Mouse (Mus musculus) thymus, postnatal 10 days (tissue): Measurements from ENCODE around the gene Lamc1.
"Not testable (repeated sequence)": the region's sequence is repeated elsewhere in the genome, so short reads cannot be mapped to it uniquely, and the experiment has no call there.

Source experiments
- DNase-seq, 2 experiments: peaks; one replicate each; pipeline ENCODE4 v3.0.0; 2021; ENCODE audit warnings: low spot score in 2 of 2

The Lamc1 gene

DNA sequence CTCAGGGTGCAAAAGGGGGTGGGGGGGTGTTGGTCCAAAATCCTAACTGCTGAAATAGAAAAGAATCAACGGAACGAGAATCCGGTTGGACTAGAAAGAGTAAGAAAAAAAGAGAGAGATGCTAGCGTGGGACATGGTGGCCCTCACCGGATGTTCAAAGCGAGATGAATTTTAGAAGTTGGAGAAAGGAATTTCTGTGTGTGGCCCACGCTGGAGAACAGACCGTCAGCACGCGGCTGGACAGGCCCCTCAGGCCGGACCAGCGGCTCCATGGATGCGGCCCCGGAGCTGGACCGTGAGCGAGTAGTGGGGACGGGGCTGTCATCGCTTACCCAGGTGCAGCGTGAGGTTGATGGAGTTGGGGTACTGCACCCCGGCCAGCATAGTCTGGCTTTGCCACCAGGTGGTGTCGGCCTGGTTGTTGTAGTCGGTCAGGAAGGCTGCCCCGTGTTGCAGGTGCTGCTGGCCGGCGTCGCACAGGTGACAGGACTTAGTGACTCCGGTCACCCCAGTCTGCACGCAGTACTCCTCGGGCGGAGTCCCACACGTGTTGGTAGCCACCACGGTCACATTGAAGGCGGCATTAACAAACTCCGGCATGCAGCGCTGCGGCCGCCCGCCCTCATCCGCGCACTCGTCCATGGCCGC, 666 bp downstream of the Lamc1 start:
- DNase-seq, result peak; percentile 55 to 67

DNA sequence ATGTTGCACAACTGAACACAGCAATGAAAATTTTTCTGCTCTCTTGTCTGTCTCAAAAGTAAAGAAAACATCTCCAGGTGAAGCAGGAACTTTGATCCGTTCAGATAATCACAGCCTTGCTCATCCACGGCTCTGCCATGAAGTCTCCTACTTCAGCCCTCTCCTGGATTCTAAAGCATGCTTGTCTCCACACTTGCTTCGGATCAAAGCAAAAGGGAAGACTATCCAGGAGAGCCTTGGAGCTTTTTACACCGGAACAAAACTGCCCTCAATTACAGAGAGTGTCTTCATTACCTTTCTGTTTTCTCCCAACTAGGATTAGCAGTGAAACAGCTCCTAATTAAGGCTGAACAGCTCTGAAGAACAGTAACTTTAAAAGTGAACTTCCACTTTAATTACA, 1.4 kb downstream of the Lamc1 start:
- no peak for DNase-seq

DNA sequence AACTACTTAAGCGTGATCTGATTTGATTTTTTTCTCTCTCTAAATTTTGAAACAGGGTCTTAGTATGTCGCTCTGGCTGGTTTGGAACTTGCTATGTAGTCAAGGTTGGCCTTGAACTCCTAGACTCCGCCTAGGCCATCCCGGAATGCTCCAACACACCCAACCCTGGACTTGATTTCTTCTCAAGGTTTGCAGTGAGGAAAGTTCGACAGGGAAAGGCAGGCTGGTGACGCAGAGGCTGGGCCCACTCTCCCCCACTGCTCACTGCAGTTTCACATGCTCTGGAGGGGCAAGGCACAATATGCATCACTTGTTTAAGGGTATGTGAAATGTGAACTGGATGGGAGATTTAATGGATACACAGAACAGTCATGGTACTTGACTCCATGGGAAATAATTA, 3.3 kb downstream of the Lamc1 start:
- DNase-seq, result no peak

DNA sequence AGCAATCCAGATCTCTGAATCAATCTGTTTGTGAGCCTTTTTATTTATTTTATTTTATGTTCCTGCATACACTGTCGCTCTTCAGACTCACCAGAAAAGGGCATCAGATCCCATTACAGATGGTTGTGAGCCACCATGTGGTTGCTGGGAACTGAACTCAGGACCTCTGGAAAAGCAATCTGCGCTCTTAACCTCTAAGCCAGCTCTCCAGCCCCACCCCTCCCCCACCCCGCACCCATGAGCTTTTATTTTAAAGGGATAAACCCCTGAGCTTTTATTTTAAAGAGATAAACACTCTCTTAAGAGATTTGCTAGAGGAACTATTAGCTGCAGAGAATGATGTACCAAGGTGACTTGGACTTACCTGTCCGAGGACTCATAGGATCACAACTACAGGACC, 5.5 kb downstream of the Lamc1 start:
- DNase-seq, result no peak

DNA sequence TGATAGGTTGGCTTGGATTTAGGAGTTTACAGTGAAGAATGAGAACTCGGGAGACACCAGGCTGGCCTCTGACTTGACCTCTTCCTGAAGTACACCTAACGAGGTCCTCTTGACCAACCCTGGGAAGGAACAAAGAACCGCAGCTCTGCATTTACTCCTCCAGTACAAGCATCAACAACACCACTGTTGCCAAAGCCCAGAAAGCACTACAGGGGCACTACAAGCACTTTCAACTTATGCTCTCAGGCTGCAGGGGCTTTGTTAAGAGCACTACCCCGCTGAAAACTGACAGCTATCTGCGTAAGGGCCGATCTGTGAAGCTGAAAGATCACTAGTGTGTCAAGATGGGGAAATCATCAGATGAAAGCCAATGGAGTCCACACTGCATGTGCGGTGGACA, 6.4 kb downstream of the Lamc1 start:
- DNase-seq, result no peak

DNA sequence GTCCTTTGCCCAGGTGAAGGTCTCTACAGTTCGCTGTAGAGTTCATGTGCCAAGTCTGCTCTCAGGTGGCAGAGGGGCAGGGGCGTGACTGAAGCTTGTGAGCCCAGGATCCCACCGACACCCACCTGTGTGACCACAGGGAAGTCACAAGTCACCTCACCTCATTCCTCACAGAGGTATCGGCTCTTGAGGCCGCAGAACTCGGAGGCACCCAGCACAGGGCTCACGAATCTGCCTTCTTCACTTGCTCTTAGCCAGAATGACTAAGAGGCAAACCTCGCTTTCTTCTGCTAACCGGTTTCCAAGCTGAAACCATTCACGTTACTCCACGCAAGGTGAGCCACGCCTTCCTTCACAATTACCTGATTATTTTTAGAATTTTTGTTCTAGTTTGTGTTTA, 11.2 kb downstream of the Lamc1 start:
- no peak for DNase-seq

DNA sequence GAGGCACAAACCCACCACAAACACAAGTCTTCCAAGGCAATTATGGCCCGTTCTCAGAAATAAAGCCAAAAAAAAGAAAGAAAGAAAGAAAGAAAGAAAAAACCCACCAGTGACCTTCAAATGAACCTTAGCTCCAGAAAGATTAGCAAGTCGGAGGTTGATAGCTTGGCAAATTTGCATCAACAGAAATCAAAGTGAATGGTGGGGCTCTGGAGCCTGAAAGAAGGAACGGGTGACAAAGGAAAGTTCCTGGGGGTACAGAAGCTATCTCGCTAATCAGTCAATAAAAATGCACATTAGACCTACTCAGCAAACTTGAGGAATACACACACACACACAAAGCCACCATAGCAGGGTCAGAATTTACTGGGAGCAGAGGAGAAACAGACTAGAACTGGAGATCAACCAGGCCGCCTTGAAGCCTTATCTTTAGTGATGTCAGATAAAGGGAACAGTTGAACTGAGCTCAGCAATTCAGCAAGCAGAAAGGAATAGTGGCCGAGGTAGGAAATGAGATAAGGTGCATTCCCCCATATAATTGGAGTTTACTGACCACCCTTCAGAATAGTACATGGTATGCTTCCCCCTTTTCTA, 11.9 kb downstream of the Lamc1 start:
- no peak for DNase-seq

DNA sequence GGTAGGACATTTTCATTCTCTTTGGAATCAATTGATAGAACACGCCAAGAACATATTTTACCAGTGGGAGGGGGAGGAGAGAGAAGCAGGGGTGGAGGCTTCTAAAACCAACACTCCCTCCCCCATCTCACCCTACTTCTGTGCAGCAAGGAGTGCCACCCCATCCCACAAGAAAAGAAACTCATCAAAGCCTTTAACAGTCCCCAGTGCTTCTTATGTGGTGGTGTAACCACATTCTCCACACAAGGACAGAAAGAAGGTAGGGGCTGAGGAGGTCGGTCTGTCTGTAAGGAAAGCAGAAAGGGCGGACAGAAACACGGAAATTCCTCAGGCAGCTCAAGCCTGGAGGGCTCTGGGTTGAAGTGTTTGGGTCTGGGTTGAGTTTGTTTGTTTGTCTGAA, 12.5 kb downstream of the Lamc1 start:
- DNase-seq, result peak; percentile 61 to 64

DNA sequence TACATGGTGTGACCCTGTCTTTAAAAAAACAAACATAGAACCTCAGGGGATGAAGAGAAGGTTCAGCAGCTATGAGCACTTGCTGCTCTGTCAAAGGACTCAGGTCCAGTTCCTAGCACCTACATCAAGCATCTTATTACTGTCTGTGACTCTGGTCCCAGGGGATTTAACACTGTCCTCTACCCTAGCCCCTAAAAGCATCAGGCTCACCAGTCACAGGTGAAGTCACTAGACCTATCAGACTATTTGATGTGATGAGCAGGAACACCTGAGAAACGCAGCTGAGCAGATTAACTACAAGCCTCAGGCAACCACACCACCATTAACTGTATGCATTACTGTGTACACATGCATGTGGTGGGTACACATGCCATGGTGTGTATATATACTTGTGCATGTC, 13.8 kb downstream of the Lamc1 start:
- no peak for DNase-seq

DNA sequence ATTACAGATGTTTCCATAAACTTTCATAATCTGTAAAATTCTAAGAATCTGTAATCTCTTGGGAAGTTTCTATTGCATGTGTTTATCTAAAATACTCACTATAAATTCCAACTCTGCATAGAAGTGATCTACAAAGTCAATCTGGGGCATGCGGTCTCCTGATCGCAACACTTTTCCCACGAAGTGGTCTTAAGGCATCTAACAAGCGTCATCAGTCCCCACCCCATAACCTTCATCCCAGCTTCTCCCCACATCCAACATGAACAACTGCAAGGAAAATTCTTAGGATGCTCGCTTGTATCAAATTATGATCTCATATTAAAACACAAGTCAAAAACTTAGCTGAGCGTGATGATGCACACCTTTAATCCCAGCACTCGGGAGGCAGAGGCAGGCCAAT, 14.3 kb downstream of the Lamc1 start:
- no peak for DNase-seq

DNA sequence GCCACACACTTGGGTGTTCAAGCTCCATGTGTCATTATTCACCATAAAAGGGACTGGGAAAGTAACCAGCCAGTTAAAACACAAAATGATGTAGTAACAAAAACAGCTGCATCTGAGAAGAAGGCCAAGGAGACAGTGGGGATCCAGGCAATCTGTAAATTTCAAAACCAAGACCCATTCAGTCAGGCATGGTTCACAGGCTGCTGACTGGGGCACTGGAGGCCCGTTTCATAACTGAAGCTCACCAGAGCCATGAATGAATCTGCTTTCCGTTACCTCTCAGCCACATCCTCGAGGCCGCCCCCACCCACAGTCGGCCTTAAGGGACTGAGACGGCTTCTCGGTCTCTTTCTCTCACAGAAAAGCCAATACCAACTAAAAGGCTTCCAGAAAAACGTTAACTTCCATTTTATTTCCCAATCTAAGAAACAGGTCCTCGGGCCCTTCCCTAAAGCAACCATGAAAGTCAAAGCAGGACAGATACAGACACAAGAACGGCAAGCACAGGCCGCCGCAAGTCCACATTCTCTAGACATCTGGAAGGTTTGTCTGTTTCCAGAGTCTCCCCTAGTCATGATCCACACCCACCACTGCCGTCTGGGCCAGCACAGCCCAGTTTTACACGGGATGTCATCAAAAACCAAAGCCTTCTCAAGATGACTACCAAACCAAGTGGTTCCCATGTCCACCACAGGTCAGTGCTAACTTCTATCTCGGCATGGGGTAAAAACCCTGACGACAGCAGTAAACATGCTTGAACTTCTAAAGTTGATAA, 14.9 kb downstream of the Lamc1 start:
- no peak for DNase-seq

DNA sequence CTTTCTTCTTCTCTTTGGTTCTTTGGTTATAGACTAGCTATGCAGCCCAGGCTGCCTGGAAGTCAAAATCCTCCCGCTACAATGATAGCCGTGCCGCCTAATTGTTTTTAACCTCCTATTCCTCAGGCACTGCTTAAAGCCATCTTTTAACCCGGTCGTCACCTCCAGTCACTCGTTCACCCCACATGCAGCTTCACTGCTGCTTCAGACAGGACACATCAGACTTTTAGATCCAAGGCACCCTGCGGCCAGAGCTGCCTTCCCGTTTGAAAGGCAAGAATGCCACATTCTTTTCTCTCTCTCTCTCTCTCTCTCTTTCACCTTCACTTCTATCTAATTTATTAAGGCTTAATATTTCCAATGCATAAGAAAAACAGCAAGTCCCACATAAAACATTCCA, 15.6 kb downstream of the Lamc1 start:
- DNase-seq, result no peak

DNA sequence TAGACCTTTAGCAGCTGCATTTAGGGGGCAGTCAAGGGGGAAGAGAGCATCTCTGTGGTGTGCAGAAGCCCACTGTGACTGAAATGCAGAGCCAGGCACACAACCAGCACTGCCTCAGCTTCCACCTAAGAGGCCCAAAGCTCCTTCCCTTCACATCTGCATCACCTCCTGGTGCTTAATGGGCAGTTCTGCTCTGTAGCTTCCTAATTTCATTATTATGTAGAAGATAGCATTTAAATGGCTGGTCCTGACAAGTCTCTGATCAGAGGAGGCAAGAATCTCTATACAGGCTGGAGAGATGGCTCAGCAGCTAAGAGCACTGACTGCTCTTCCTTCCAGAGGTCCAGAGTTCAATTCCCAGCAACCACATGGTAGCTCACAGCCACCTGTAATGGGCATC, 16.3 kb downstream of the Lamc1 start:
- no peak for DNase-seq

DNA sequence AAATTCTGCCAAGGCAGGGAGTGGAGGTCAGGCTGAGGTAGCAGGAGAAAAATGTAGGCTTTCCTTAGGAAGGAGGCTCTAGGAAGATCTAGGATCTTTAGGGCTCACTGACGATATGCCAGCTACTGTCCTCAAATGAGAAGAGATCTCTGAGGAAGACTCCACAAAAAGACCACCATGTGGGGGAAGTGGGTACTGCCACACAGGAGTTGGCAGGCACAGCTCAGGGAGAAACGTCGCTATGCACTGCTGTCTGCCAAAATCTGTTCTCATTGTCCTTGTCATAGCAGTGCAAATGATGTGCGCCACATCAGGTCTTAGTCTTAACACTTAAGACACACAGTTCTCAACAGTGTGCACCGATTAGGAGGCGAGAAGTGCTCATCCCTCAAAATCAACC, 17.5 kb downstream of the Lamc1 start:
- DNase-seq, result peak; percentile 30 to 60

DNA sequence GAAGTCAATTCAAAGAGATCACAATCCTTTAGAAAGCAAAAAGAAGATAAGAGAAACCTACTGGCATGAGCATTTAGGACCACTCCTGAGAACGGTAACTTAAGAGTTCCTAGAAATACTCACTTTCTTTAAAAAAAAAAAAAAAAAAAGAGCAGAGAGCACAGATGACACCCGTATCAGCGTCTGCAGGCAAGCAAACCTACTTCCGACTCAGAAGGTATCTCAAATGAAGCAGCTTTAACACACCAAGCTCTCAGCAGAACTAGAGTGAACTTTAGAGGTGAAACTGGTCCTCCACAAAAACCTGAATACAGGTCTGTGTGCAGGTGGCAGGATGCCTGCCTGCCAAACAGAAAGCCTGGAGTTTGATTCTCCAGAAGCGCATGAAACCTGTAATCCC, 19.6 kb downstream of the Lamc1 start:
- no peak for DNase-seq

DNA sequence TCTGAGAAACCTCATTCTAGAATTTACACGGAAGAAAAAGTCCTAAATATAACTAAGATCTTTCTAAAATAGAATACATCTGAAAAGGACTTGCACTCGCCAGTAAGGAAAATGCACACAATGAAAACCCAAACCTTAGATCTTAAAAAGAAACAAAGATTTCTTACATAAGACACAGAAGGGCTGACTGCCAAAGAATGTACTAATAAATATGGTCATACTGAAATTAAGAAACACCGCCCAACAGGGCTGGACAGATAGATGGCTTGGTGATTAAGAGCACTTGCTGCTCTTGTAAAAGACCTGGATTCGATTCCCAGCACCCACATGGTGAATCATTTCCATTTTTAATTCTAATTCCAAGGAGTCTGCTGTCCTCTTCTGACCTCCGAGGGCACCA, 22.4 kb downstream of the Lamc1 start:
- no peak for DNase-seq

DNA sequence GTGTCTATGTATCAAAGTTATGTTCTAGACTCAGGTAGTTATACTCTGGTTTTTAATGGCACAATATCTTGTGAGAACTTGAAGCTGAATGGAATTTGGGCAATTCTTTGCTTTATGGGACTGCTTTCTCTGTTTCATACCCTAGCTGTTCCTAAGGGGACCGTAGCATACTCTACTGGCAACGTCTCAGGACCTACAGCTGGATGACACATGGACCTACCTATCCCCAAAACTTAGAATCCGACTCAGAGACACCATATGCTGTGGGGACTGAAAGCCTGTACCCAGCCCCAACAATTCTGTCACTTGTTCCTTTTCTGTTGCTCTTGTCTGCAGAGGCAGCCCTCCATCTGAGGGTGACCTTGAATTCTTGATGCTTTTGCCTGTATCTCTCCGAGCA, 23.3 kb downstream of the Lamc1 start:
- DNase-seq, result no peak

DNA sequence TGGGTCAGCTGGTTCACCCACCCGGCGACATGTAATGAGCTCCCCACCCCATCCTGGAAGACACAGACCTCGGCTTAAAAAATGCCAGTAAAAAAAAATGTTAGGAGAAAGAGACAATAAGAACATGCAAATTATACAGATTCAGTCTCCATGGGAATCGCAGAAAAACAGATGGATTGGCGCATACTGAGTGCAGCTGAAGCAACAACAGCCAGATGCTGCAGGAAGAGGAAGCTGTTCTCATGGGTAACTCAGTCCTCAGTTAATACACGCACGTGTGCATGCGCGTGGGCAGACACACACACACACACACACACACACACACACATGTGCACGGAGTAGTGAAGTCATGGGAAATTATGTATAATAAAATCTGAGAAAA, 23.7 kb downstream of the Lamc1 start:
- peak; percentile 22 to 27 for DNase-seq

DNA sequence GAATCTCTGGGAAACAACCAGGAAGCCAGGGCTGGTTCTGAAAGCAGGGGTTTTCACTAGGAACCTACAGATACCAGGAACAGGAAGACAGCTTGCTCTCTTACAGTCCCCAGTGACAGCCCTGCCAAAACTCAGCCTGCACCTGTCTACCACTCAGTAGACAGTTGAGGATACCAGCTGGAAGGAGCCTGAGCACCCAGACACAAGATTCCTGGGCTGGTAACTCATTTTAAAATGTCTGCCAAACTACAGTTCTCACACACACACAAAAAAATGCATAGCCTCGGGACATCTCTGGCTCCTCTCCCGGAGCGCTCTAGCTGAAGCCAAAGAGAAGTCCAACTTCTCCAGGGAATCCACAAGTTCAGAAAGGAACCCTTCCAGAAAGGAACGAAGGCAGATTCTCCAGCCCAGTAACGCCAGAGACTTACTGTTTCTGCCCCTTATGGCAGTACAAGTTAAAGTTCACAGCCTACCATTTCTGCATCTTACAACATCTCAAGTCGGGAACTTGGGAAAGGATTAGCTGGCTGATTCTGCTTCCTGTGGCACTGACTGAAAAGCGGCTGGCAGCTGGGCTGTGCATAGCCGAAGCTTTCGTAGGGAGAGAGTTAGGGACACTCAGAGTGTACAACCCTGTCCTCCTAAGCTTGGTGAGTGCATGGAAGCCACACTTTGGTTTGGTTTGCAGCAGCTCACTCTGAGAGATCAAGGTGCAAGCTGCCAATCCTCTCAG, 24.2 kb downstream of the Lamc1 start:
- DNase-seq, result peak; percentile 56 to 59

DNA sequence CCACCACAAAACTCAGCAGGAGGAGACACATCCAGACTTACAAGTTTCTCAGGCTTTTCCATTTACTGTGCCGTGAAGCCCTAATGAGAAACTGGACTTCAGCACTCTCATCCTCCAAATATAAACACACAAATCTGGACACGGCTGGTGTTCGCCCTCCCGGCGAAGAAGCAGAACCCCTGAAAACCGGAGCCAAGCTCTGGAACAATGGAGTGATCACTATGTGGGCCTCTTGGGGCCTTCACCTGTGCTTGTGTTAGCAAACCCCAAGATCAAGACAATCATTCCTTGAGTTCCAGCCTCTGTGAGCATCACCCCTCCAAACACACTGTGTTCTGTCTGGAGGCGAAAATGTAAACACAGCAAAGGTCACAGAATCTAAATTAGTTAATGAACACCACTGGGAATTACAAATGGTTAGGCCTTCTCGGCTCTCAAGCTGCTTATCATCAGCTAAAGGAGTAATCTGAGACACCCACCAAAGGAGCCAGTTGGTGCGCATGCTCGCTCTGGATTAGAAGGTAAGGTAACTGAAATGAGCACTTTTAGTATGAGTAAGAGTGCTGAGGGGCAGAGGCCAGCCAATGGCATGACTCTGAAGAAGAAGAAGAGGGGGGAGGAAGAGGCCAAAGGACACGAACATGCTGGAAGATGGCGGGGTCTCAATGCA, 24.9 kb downstream of the Lamc1 start:
- peak in 1 of 2 experiments; percentile 20 for DNase-seq

DNA sequence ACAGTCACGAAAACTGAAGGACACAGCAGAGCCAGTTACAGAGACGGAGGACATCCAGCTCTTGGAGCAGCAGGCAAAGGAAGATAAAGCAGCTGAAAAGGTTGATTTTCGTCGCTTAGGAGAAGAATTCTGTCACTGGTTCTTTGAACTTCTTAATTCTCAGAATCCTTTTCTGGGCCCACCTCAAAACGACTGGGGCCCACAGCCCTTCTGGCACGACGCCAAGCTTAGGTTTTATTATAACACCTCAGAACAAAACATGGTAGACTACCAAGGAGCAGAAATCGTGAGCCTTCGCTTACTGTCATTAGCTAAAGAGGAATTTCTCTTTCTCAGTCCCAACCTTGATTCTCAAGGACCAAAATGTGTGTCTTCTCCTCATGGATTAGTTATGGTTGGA, 26.9 kb downstream of the Lamc1 start:
- DNase-seq, result peak in 1 of 2 experiments; percentile 17

DNA sequence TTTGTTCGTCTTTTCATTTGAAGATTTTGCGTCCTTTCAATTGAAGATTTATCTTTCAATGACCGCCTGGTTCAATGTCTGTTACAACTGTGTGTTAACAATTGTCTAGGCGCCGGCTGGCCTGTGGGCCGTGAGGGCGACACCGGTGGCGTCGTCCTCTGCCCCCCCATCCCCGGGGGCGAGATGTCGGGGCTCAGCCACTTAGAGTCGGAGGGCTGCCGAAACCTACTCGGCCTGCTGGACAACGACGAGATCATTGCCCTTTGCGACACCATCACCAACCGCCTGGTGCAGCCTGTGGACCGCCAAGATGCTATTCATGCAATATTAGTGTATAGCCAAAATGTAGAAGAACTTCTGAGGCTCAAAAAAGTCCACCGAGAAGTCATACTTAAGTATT, 27.3 kb downstream of the Lamc1 start:
- DNase-seq, result not testable (repeated sequence)
